Mouse (Mus musculus): Measurements from ENCODE around the gene Raver2.

- TF ChIP-seq GATA1 (IDR thresholded peaks at IDR 0.05; ENCODE audit: low read length) (no peak), TAL1 (IDR thresholded peaks at IDR 0.05; ENCODE audit: low read length) (no peak)
Measured at GRCm38 (mm10) chr4:101174916-101175625, 106.3 kb downstream of the Raver2 start.

Data from erythroblast, embryonic 14.5 days (primary cell).